ENCODE assay signal across 30 mouse cellular contexts in genomic region chr7:49668260-49668857, GRCm38 (mm10). TPM values are rescaled to one million over a fixed set of nuclear protein-coding genes. Genes with fewer than 3 reads are reported as not detected.
DNase-seq lines count a peak whose midpoint lies in the region; ATAC-seq and TF ChIP-seq lines count a peak whose summit lies in the region.
"Had no signal": no experiment of that assay in that cellular context is flagged by ENCODE, and none has a peak within 500 bp of the region (broad histone marks: within the 10 kb centered on the region; RNA-seq: fewer than 3 reads in every experiment).

No protein-coding gene starts in this region.

- 0 out of 2 replicates have a peak, but pooled peaks cover under 1% of the 10 kb centered on the region for H3K4me1 ChIP-seq in limb, embryonic 13.5 days
- no peaks in the 10 kb centered on the region for H3K4me1 ChIP-seq in limb, embryonic 10.5 days
- H3K4me1 ChIP-seq in midbrain, embryonic 13.5 days (replicated peaks), result peaks cover 7% of the 10 kb centered on the region; the same call in 1 of the 2 replicates
- H3K4me1 ChIP-seq in midbrain, embryonic 10.5 days, result peaks cover 12% of the 10 kb centered on the region
- H3K4me1 ChIP-seq in limb, embryonic 14.5 days (ENCODE audit: control insufficient read depth, insufficient read depth, low read length), result no peaks in the 10 kb centered on the region
- no peaks in the 10 kb centered on the region for H3K4me1 ChIP-seq in liver, postnatal 0 days (ENCODE audit: insufficient read depth)
- H3K4me1 ChIP-seq: embryonic facial prominence, embryonic 13.5 days; forebrain, embryonic 10.5 days; forebrain, embryonic 13.5 days; heart, embryonic 10.5 days; heart, embryonic 13.5 days had no signal

- 84% methylated on average over 13 of the region's 13 CpGs for WGBS in limb, embryonic 13.5 days
- WGBS in limb, embryonic 10.5 days, result 93% methylated on average over 13 of the region's 13 CpGs
- WGBS in midbrain, embryonic 13.5 days, result 51% methylated on average over 13 of the region's 13 CpGs
- WGBS in midbrain, embryonic 10.5 days, result 91% methylated on average over 13 of the region's 13 CpGs
- 77% methylated on average over 13 of the region's 13 CpGs for WGBS in limb, embryonic 14.5 days
- 83% methylated on average over 13 of the region's 13 CpGs for WGBS in liver, postnatal 0 days (ENCODE audit: insufficient replicate concordance)

- H3K4me3 ChIP-seq in limb, embryonic 13.5 days, result no peak overlapping the region
- no peak overlapping the region for H3K4me3 ChIP-seq in limb, embryonic 10.5 days
- no peak overlapping the region for H3K4me3 ChIP-seq in midbrain, embryonic 13.5 days (replicated peaks)
- no peak overlapping the region for H3K4me3 ChIP-seq in midbrain, embryonic 10.5 days
- no peak overlapping the region for H3K4me3 ChIP-seq in limb, embryonic 14.5 days (replicated peaks; ENCODE audit: low read length)
- H3K4me3 ChIP-seq in liver, postnatal 0 days (ENCODE audit: low read depth, low read length), result no peak overlapping the region
- H3K4me3 ChIP-seq: embryonic facial prominence, embryonic 13.5 days; forebrain, embryonic 10.5 days; forebrain, embryonic 13.5 days; heart, adult 2 months; heart, embryonic 10.5 days; heart, embryonic 13.5 days had no signal

- no peak overlapping the region for H3K9ac ChIP-seq in limb, embryonic 13.5 days
- no peak overlapping the region for H3K9ac ChIP-seq in midbrain, embryonic 13.5 days (replicated peaks)
- H3K9ac ChIP-seq in limb, embryonic 14.5 days (ENCODE audit: low read depth, low read length, severe bottlenecking), result no peak overlapping the region
- H3K9ac ChIP-seq in liver, postnatal 0 days (replicated peaks), result no peak overlapping the region
- H3K9ac ChIP-seq: embryonic facial prominence, embryonic 13.5 days; forebrain, embryonic 13.5 days; heart, embryonic 13.5 days; hindbrain, embryonic 14.5 days had no signal

- no peak overlapping the region for H3K4me2 ChIP-seq in limb, embryonic 13.5 days (replicated peaks)
- H3K4me2 ChIP-seq in midbrain, embryonic 13.5 days (replicated peaks), result no peak overlapping the region
- H3K4me2 ChIP-seq in limb, embryonic 14.5 days (replicated peaks; ENCODE audit: low read depth, low read length, severe bottlenecking), result no peak overlapping the region
- H3K4me2 ChIP-seq in liver, postnatal 0 days (ENCODE audit: low read depth, low read length), result no peak overlapping the region
- H3K4me2 ChIP-seq: embryonic facial prominence, embryonic 13.5 days; forebrain, embryonic 13.5 days; heart, embryonic 13.5 days; hindbrain, embryonic 14.5 days had no signal

- ATAC-seq in limb, embryonic 13.5 days (ENCODE audit: low FRiP score, low read depth), result peak; percentile 69
- ATAC-seq in midbrain, embryonic 13.5 days, result peak; percentile 71
- ATAC-seq in limb, embryonic 14.5 days (ENCODE audit: low FRiP score, low read depth), result peak; percentile 89
- no peak for ATAC-seq in liver, postnatal 0 days
- ATAC-seq: forebrain, embryonic 13.5 days; forebrain, embryonic 16.5 days; Patski had no signal

- no peak for DNase-seq in limb, embryonic 10.5 days (ENCODE audit: low spot score)
- DNase-seq in midbrain, embryonic 10.5 days (ENCODE audit: low spot score), result no peak
- peak; percentile 23 for DNase-seq in limb, embryonic 14.5 days (ENCODE audit: low spot score)
- no peak for DNase-seq in right cerebral cortex, adult 18-20 months
- no peak for DNase-seq in liver, postnatal 0 days
- DNase-seq: adrenal gland, postnatal 10 days; adrenal gland, postnatal 36 days; B cell, adult 2 months; cerebellum, adult 11 months; cerebellum, adult 2 months; cerebellum, adult 9-11 months; cerebellum, postnatal 25 days; gastrocnemius, postnatal 10 days; gastrocnemius, postnatal 36 days; heart, adult 2 months; heart, postnatal 14 days; heart, postnatal 4 days had no signal

- H3K36me3 ChIP-seq in limb, embryonic 13.5 days, result no peaks in the 10 kb centered on the region
- H3K36me3 ChIP-seq in limb, embryonic 10.5 days, result no peaks in the 10 kb centered on the region
- H3K36me3 ChIP-seq in midbrain, embryonic 13.5 days, result no peaks in the 10 kb centered on the region
- no peaks in the 10 kb centered on the region for H3K36me3 ChIP-seq in midbrain, embryonic 10.5 days
- H3K36me3 ChIP-seq in limb, embryonic 14.5 days (ENCODE audit: control insufficient read depth, insufficient read depth, low read length), result no peaks in the 10 kb centered on the region
- no peaks in the 10 kb centered on the region for H3K36me3 ChIP-seq in liver, postnatal 0 days (replicated peaks; ENCODE audit: insufficient read depth, low read length)
- H3K36me3 ChIP-seq: embryonic facial prominence, embryonic 13.5 days; forebrain, embryonic 10.5 days; G1E; heart, embryonic 10.5 days; heart, embryonic 13.5 days had no signal

- H3K27ac ChIP-seq in limb, embryonic 13.5 days, result no peak overlapping the region
- H3K27ac ChIP-seq in limb, embryonic 10.5 days, result no peak overlapping the region
- H3K27ac ChIP-seq in midbrain, embryonic 13.5 days, result no peak overlapping the region
- no peak overlapping the region for H3K27ac ChIP-seq in midbrain, embryonic 10.5 days (replicated peaks)
- H3K27ac ChIP-seq in limb, embryonic 14.5 days (replicated peaks; ENCODE audit: low read depth, low read length), result no peak overlapping the region
- no peak overlapping the region for H3K27ac ChIP-seq in liver, postnatal 0 days (ENCODE audit: low read depth)
- H3K27ac ChIP-seq: embryonic facial prominence, embryonic 13.5 days; forebrain, embryonic 10.5 days; forebrain, embryonic 13.5 days; heart, adult 2 months; heart, embryonic 10.5 days; heart, embryonic 13.5 days; hindbrain, embryonic 14.5 days had no signal

- no peak for TF ChIP-seq CTCF in liver, postnatal 0 days (IDR thresholded peaks at IDR 0.05; ENCODE audit: low read depth)

- no peak for TF ChIP-seq EP300 in liver, postnatal 0 days (IDR thresholded peaks at IDR 0.05; ENCODE audit: low read depth)

- H3K27me3 ChIP-seq in limb, embryonic 13.5 days, result peaks cover 21% of the 10 kb centered on the region
- peaks cover 21% of the 10 kb centered on the region for H3K27me3 ChIP-seq in limb, embryonic 10.5 days (ENCODE audit: low read depth, poor library complexity, severe bottlenecking)
- H3K27me3 ChIP-seq in midbrain, embryonic 13.5 days, result peaks cover 83% of the 10 kb centered on the region
- peaks cover 85% of the 10 kb centered on the region for H3K27me3 ChIP-seq in midbrain, embryonic 10.5 days (ENCODE audit: low read depth, poor library complexity, severe bottlenecking)
- no peaks in the 10 kb centered on the region for H3K27me3 ChIP-seq in limb, embryonic 14.5 days (ENCODE audit: control insufficient read depth, insufficient read depth, low read length)
- H3K27me3 ChIP-seq in liver, postnatal 0 days (ENCODE audit: insufficient read depth, low read length), result no peaks in the 10 kb centered on the region
- H3K27me3 ChIP-seq: CH12.LX, Patski had no signal

- H3K9me3 ChIP-seq in limb, embryonic 13.5 days, result no peaks in the 10 kb centered on the region
- H3K9me3 ChIP-seq in limb, embryonic 10.5 days (replicated peaks), result no peaks in the 10 kb centered on the region
- H3K9me3 ChIP-seq in midbrain, embryonic 13.5 days, result no peaks in the 10 kb centered on the region; the same call in 1 of the 2 replicates
- 0 out of 2 replicates have a peak, but pooled peaks cover 2% of the 10 kb centered on the region for H3K9me3 ChIP-seq in midbrain, embryonic 10.5 days (replicated peaks)
- no peaks in the 10 kb centered on the region for H3K9me3 ChIP-seq in limb, embryonic 14.5 days (ENCODE audit: control insufficient read depth, low read length)
- H3K9me3 ChIP-seq in liver, postnatal 0 days (ENCODE audit: low read length), result no peaks in the 10 kb centered on the region
- H3K9me3 ChIP-seq: embryonic facial prominence, embryonic 13.5 days; forebrain, embryonic 10.5 days; forebrain, embryonic 13.5 days; heart, embryonic 10.5 days; heart, embryonic 13.5 days had no signal

- TF ChIP-seq POLR2A in limb, embryonic 14.5 days (IDR thresholded peaks at IDR 0.05; ENCODE audit: borderline replicate concordance, extremely low read depth, insufficient read depth, insufficient read length), result no peak

RNA-seq across cellular contexts. Expression of gene Dbx1, which starts 31.7 kb away (rescaled TPM):
- polyA plus RNA-seq in limb, embryonic 13.5 days (2015; fragmentation: Nextera tagmentation; extraction: Ambion mirVana), result 1.9 and 2.4 TPM in 2 replicates
- not detected in 2 replicates for polyA plus RNA-seq in limb, embryonic 10.5 days (2016; fragmentation: Nextera tagmentation; extraction: Ambion mirVana)
- 78.5 and 84.6 TPM in 2 replicates for polyA plus RNA-seq in midbrain, embryonic 13.5 days (2015; fragmentation: Nextera tagmentation; extraction: Ambion mirVana)
- 168 and 188 TPM in 2 replicates for polyA plus RNA-seq in midbrain, embryonic 10.5 days (2016; fragmentation: Nextera tagmentation; extraction: Ambion mirVana)
- polyA plus RNA-seq in limb, embryonic 14.5 days (2012; rRNA removed), result 3.4 and 4.0 TPM in 2 replicates
- 2.2 and 4.3 TPM in 2 replicates for polyA plus RNA-seq in limb, embryonic 14.5 days (2014; fragmentation: Nextera tagmentation; extraction: Ambion mirVana)
- polyA plus RNA-seq in liver, postnatal 0 days (2015; fragmentation: Nextera tagmentation; extraction: Ambion mirVana), result not detected in 2 replicates
- polyA plus RNA-seq: cerebellum, adult 2 months; G1E; heart, adult 2 months; heart, embryonic 13.5 days; heart, embryonic 16.5 days; Patski had no signal

Comparison
In these comparisons a context has a peak if more than half of its experiments do, and no peak if none do; other contexts are left out.
1. RNA of gene Dbx1, which starts 31.7 kb away (polyA plus RNA-seq): 168 to 188 TPM in midbrain, embryonic 10.5 days and 78.5 to 84.6 TPM in midbrain, embryonic 13.5 days; 2.2 to 4.3 TPM in limb, embryonic 14.5 days, 1.9 to 2.4 TPM in limb, embryonic 13.5 days, not detected in limb, embryonic 10.5 days and not detected in liver, postnatal 0 days; every median in the first group is over 10 times any median in the second.